In genomic region chr7:127768997-127769593, GRCm38 (mm10) we compare ENCODE assay signal across 1 mouse cellular context.
TF ChIP-seq lines count a peak whose summit lies in the region.

No protein-coding gene starts in this region.

TF ChIP-seq in C2C12, 6 proteins besides CTCF, POLR2A, EP300 and RAD21:
- no peak for TF ChIP-seq MAX (IDR thresholded peaks at IDR 0.05)
- no peak for TF ChIP-seq MYOD1 (IDR thresholded peaks at IDR 0.05; ENCODE audit: control insufficient read depth, insufficient read length, low read depth)
- no peak for TF ChIP-seq USF1 (IDR thresholded peaks at IDR 0.05; ENCODE audit: low read depth)
- no peak for TF ChIP-seq MYOG (IDR thresholded peaks at IDR 0.05; ENCODE audit: control insufficient read depth, extremely low read depth, insufficient read length)
- TF ChIP-seq CEBPB (IDR thresholded peaks at IDR 0.05; ENCODE audit: low read depth): no peak
- TF ChIP-seq FOSL1 (IDR thresholded peaks at IDR 0.05; ENCODE audit: insufficient read depth, low read length, poor library complexity, severe bottlenecking): no peak
